23 mouse cellular contexts compared by ENCODE assay signal in the genomic region with DNA sequence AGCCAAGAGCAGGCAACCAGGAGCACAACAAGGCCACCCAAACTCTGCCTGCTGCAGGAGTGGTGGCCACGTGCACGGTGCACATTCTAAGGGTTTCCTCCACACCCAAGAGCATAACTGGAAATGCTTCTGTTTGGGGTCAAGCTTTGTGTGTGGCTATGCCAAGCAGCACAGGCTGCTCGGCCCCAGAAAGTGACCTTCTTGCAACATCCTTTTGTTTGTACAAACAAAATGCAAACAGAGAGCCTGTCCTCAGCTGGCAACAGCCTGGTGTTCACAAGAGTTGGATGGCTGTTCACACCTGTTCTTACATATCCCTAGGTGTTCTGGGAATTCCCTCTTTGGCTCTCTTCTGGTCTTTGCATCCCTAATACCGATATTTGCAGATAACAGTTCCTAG.
"Had no signal": no experiment of that assay in that cellular context is flagged by ENCODE, and none has a peak within 500 bp of the region (broad histone marks: within the 10 kb centered on the region; RNA-seq: fewer than 3 reads in every experiment).

No protein-coding gene starts in this region.

- H3K27me3 ChIP-seq: limb, embryonic 15.5 days; liver, embryonic 15.5 days; megakaryocyte, embryonic 14.5 days; midbrain, embryonic 13.5 days; neural tube, embryonic 13.5 days had no signal

- H3K36me3 ChIP-seq: limb, embryonic 12.5 days; limb, embryonic 15.5 days; liver, embryonic 15.5 days; midbrain, embryonic 10.5 days; midbrain, embryonic 13.5 days; neural tube, embryonic 13.5 days had no signal

- H3K9ac ChIP-seq: limb, embryonic 12.5 days; limb, embryonic 15.5 days; liver, embryonic 15.5 days; lung, embryonic 14.5 days; midbrain, embryonic 13.5 days; neural tube, embryonic 13.5 days had no signal

- DNase-seq: kidney, adult 2 months; kidney, postnatal 25 days; layer of hippocampus, adult 9-11 months; lung, embryonic 14.5 days; lung, postnatal 10 days; lung, postnatal 36 days; retina, postnatal 1 day; right cerebral cortex, postnatal 25 days; spleen, adult 18-20 months; thymus, adult 18-20 months; thymus, postnatal 4 days had no signal

- H3K27ac ChIP-seq: kidney, postnatal 0 days; layer of hippocampus, adult 2 months; limb, embryonic 12.5 days; limb, embryonic 15.5 days; liver, embryonic 15.5 days; midbrain, embryonic 10.5 days; midbrain, embryonic 13.5 days; neural tube, embryonic 13.5 days had no signal

- H3K4me3 ChIP-seq: layer of hippocampus, adult 2 months; limb, embryonic 12.5 days; limb, embryonic 15.5 days; liver, embryonic 15.5 days; megakaryocyte, embryonic 14.5 days; midbrain, embryonic 10.5 days; midbrain, embryonic 13.5 days; myocyte; neural tube, embryonic 13.5 days had no signal

- ATAC-seq: intestine, postnatal 0 days; midbrain, embryonic 13.5 days; midbrain, embryonic 16.5 days had no signal

- H3K9me3 ChIP-seq: limb, embryonic 12.5 days; limb, embryonic 15.5 days; liver, embryonic 15.5 days; megakaryocyte, embryonic 14.5 days; midbrain, embryonic 10.5 days; midbrain, embryonic 13.5 days; neural tube, embryonic 13.5 days had no signal

- H3K4me2 ChIP-seq: limb, embryonic 12.5 days; limb, embryonic 15.5 days; liver, embryonic 15.5 days; lung, embryonic 14.5 days; midbrain, embryonic 13.5 days; neural tube, embryonic 13.5 days had no signal

- H3K4me1 ChIP-seq: limb, embryonic 15.5 days; liver, embryonic 15.5 days; megakaryocyte, embryonic 14.5 days; midbrain, embryonic 10.5 days; midbrain, embryonic 13.5 days; neural tube, embryonic 13.5 days had no signal
